Mouse (Mus musculus) kidney, adult 8-10 months (tissue): Measurements from ENCODE around the gene Psmd8.
A peak's percentile ranks its signal among the peaks of the same experiment; 100 is the strongest.
"Not testable (repeated sequence)": the region's sequence is repeated elsewhere in the genome, so short reads cannot be mapped to it uniquely, and the experiment has no call there.

Experiments used
- DNase-seq, 2 experiments: peaks; one replicate each; pipeline ENCODE4 v3.0.0; 2022

Psmd8 gene

GRCm38 (mm10) chr7:29170066-29170754 is 10.3 kb downstream of the Psmd8 start, which contains the start of the genes Ggn and Spred3:
Ggn (plus strand) TSS chr7:29170210.
Spred3 (minus strand) TSS chr7:29170411.
- peak; percentile 87 to 93 for DNase-seq

GRCm38 (mm10) chr7:29169231-29170065 is 11.1 kb downstream of the Psmd8 start:
- peak; percentile 72 to 73 for DNase-seq

GRCm38 (mm10) chr7:29168791-29169230 is 11.7 kb downstream of the Psmd8 start:
- DNase-seq: no peak

GRCm38 (mm10) chr7:29168121-29168695 is 12.3 kb downstream of the Psmd8 start:
- no peak for DNase-seq

- DNase-seq: no peak
Observed at GRCm38 (mm10) chr7:29167656-29168055, 12.8 kb downstream of the Psmd8 start.

GRCm38 (mm10) chr7:29162750-29163525 is 17.6 kb downstream of the Psmd8 start:
- DNase-seq: peak; percentile 76 to 77

- DNase-seq: no peak
Observed at GRCm38 (mm10) chr7:29162294-29162693, 18.2 kb downstream of the Psmd8 start.

GRCm38 (mm10) chr7:29158264-29158663 is 22.2 kb downstream of the Psmd8 start:
- no peak for DNase-seq

- peak; percentile 86 to 90 for DNase-seq
Observed at GRCm38 (mm10) chr7:29155838-29156782, 24.4 kb downstream of the Psmd8 start, which contains the start of gene Fam98c. Fam98c (minus strand) TSS chr7:29156234.

- DNase-seq: peak; percentile 88 to 90
Observed at GRCm38 (mm10) chr7:29155196-29155837, 25.2 kb downstream of the Psmd8 start.

- DNase-seq: no peak
Observed at GRCm38 (mm10) chr7:29154018-29154720, 26.3 kb downstream of the Psmd8 start.

- no peak for DNase-seq
Observed at GRCm38 (mm10) chr7:29151486-29151885, 29.0 kb downstream of the Psmd8 start.

- DNase-seq: peak; percentile 47 to 61
Observed at GRCm38 (mm10) chr7:29148771-29149170, 31.7 kb downstream of the Psmd8 start.

- DNase-seq: no peak
Observed at GRCm38 (mm10) chr7:29146625-29147367, 33.7 kb downstream of the Psmd8 start.

- no peak for DNase-seq
Observed at GRCm38 (mm10) chr7:29144006-29144405, 36.5 kb downstream of the Psmd8 start.

- DNase-seq: no peak
Observed at GRCm38 (mm10) chr7:29141416-29141815, 39.1 kb downstream of the Psmd8 start.

- DNase-seq: not testable (repeated sequence)
Observed at GRCm38 (mm10) chr7:29139237-29139636, 41.3 kb downstream of the Psmd8 start.

- DNase-seq: no peak
Observed at GRCm38 (mm10) chr7:29137429-29137828, 43.1 kb downstream of the Psmd8 start.

- no peak for DNase-seq
Observed at GRCm38 (mm10) chr7:29134693-29135386, 45.7 kb downstream of the Psmd8 start, which contains the start of gene Rasgrp4. Rasgrp4 (plus strand) TSS chr7:29134851.
